Mouse (Mus musculus) testis, adult 2 months (tissue): ENCODE data around the gene Gatad2a. TPM values are rescaled to one million over a fixed set of nuclear protein-coding genes. Genes with fewer than 3 reads are reported as not detected.
"Not testable (repeated sequence)": the region's sequence is repeated elsewhere in the genome, so short reads cannot be mapped to it uniquely, and the experiment has no call there.

ENCODE experiments used
- H3K27ac ChIP-seq: fragments of 200-500 bp; 2 replicates; pipeline ENCODE4 v1.5.1; 2012; ENCODE audit warnings: low read depth, low read length; ENCODE audit not compliant: control insufficient read depth, insufficient read depth
- H3K27me3 ChIP-seq: fragments of 200-500 bp; 2 replicates; pipeline ENCODE4 v1.6.1; 2012; ENCODE audit warnings: mild to moderate bottlenecking, low read length, moderate library complexity; ENCODE audit not compliant: control insufficient read depth, insufficient read depth
- H3K36me3 ChIP-seq: fragments of 200-500 bp; 2 replicates; pipeline ENCODE4 v1.6.1; 2012; ENCODE audit warnings: mild to moderate bottlenecking, low read length; ENCODE audit not compliant: control insufficient read depth, insufficient read depth
- H3K4me1 ChIP-seq: fragments of 200-500 bp; 2 replicates; pipeline ENCODE4 v1.6.1; 2012; ENCODE audit warnings: low read length; ENCODE audit not compliant: control insufficient read depth, insufficient read depth
- H3K4me3 ChIP-seq: fragments of 200-500 bp; 2 replicates; pipeline ENCODE4 v1.5.1; 2012; ENCODE audit warnings: low read depth, mild to moderate bottlenecking, low read length, moderate library complexity, mixed read lengths; ENCODE audit not compliant: control insufficient read depth
- CTCF ChIP-seq: fragments of 200-500 bp; IDR thresholded peaks from 2 replicates; pipeline ENCODE4 v1.5.1; 2012; ENCODE audit warnings: low read depth, mild to moderate bottlenecking, inconsistent platforms, low read length, moderate library complexity; ENCODE audit not compliant: control insufficient read depth, insufficient read depth, insufficient replicate concordance
- POLR2A ChIP-seq: fragments of 200-500 bp; IDR thresholded peaks from 2 replicates; pipeline ENCODE4 v1.6.1; 2012; ENCODE audit warnings: low read depth, mild to moderate bottlenecking, inconsistent platforms, low read length, moderate library complexity; ENCODE audit not compliant: control insufficient read depth
- polyA plus RNA-seq: library from polyadenylated mRNA; depleted of rRNA; stranded (reverse); fragments of >200 nt; gene quantifications from 2 replicates; pipeline ENCODE4 v1.2.3, GENCODE M21; 2012

Gene Gatad2a
- polyA plus RNA-seq, 1 experiment = 80.8 TPM

DNA sequence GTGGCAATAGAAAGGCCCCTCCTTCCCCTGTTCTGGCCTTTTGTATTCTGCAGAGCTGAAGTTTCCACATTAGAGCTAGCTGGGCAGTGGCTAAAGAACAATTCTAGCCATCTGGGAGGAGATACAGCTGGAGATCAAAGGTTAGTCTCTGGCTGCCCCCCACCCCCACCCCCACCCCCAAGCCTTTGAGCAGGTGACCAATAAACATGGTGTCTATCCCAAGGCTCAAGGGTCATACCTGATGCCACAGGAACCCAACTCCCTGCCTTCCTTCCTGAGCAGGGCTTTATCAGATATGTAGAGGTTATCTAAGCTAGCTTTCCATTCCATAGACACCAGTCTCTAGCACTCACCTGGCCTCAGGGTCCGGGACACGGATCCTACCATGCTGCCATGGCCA is 45.9 kb downstream of the Gatad2a start:
- H3K4me1 ChIP-seq = peaks cover 3% of the 10 kb centered on the region
- H3K27me3 ChIP-seq = no peaks in the 10 kb centered on the region
- no peak overlapping the region; the same call in 1 of the 2 replicates for H3K4me3 ChIP-seq
- no peak for TF ChIP-seq CTCF
- no peak for TF ChIP-seq POLR2A
- peaks cover 1% of the 10 kb centered on the region for H3K36me3 ChIP-seq
- H3K27ac ChIP-seq = no peak overlapping the region

DNA sequence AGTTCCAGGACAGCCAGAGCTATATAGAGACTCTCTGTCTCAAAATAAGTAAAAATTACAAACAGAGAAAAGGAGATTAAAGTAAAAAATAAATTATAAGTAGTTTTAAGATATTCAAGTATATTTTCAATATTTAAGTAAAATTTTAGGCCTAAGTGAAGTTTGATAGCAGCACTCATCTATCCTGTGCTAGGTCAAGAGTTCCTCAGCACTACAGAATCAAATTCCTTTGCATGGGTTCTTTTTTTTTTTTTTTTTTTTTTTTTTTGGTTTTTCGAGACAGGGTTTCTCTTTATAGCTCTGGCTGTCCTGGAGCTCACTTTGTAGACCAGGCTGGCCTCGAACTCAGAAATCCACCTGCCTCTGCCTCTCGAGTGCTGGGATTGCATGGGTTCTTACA is 53.7 kb downstream of the Gatad2a start:
- H3K4me1 ChIP-seq, H3K4me3 ChIP-seq, H3K27me3 ChIP-seq, H3K36me3 ChIP-seq, H3K27ac ChIP-seq: not testable (repeated sequence)

DNA sequence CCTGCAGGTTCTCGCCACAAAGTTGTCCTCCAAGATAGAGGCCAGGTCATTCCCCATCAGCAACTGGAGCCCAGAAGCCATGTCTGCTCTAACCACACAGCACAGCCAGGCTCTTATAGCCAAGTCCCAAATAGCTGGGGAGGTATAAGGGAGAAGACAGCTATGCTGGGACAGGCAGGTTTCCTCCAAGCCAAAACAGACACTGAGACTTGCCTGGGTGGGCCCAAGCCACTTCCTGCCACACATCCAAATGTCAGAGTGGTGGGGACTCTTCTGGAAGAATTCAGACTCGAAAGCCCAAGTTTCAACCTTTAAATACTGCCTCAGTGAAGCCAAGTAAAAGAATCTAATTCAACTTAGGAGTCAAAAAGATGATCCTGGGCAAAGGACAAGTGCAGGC is 55.8 kb downstream of the Gatad2a start:
- Histone ChIP-seq H3K4me3 (no peak overlapping the region), H3K36me3 (no peaks in the 10 kb centered on the region), H3K4me1 (peaks cover 12% of the 10 kb centered on the region), H3K27me3 (no peaks in the 10 kb centered on the region), H3K27ac (no peak overlapping the region)
- TF ChIP-seq CTCF (no peak), POLR2A (no peak)

DNA sequence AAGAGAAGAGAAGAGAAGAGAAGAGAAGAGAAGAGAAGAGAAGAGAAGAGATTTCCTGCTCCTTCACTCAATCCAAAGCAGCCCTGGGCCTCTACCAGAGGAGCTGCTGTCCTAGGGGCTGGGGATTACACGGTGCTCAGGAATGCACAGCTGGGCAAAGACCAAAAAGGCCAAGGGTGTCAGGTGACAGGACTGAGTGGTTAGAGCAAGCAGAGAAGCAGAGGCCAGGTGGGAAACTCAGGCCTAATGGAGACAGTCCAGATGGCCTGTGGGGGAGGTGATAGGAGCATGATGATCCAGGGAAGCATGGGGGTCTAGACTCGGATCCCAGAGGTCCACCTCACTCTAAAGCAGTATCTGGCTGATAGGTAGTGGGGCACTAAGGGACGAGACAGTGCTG is 56.6 kb downstream of the Gatad2a start:
- Histone ChIP-seq H3K4me1 (peaks cover 15% of the 10 kb centered on the region), H3K4me3 (no peak overlapping the region), H3K36me3 (no peaks in the 10 kb centered on the region; the same call in 1 of the 2 replicates), H3K27me3 (no peaks in the 10 kb centered on the region), H3K27ac (no peak overlapping the region)
- TF ChIP-seq POLR2A (no peak), CTCF (no peak)

DNA sequence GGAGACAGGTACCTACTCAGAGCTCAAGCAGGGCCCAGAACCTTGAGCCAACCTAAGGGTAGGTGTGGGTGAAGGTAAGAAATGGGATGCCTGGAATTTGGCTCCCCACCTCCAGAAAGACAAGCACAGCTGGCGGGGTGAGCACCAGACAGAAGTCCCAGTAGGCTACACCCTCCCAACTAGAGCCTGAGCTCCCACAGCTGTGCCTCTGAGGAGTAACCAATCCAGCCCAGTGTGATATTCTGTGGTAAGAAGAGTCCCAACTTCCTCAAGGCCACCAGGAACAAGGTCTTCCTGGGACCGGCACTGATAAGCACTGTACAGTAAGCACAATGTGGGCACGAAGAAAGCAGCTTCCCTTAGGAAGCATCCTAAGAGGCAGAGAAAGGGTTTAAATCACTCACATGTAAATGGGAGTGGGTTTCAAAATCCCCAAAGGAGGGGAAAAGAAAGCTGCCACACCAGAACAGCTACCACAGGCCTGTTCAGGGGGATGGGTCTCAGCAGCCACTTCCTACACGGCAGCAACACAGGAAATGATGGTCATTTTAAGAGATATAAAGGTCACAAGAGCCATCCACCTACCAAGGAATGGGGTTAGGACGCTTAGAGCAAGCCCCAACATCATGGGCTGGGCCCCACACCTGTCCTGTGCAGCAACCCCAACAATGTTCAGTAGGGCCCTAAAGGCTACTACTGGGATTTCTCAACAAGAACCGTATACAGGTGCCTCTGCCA is 57.8 kb downstream of the Gatad2a start:
- no peaks in the 10 kb centered on the region; the same call in 1 of the 2 replicates for H3K36me3 ChIP-seq

DNA sequence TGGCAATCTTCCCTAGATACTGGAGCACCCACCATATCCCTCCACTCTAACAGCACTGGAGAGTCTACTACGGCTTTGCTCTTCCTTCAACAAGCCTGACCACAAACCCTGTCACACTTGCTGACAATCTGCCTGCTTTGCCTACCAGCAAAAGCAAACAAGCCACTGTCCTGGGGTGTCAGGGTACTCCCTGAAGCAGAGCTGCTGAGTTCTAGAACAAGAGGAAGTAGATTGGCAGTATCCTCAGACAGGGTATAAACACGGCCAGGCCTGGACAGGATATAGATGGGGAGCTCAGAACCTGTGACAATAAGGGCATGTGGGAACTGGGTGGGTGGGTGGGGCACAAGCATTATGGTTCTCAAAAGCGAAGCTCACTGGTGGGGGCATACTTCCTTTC is 58.7 kb downstream of the Gatad2a start:
- peaks cover 17% of the 10 kb centered on the region for H3K4me1 ChIP-seq
- TF ChIP-seq CTCF (no peak), POLR2A (no peak)

More for the DNA sequence above, 57.8 kb downstream of the Gatad2a start:
- TF ChIP-seq CTCF (no peak), POLR2A (no peak)
- Histone ChIP-seq H3K4me1 (peaks cover 17% of the 10 kb centered on the region), H3K27me3 (no peaks in the 10 kb centered on the region), H3K27ac (peak overlapping the region; percentile 67), H3K4me3 (no peak overlapping the region)

DNA sequence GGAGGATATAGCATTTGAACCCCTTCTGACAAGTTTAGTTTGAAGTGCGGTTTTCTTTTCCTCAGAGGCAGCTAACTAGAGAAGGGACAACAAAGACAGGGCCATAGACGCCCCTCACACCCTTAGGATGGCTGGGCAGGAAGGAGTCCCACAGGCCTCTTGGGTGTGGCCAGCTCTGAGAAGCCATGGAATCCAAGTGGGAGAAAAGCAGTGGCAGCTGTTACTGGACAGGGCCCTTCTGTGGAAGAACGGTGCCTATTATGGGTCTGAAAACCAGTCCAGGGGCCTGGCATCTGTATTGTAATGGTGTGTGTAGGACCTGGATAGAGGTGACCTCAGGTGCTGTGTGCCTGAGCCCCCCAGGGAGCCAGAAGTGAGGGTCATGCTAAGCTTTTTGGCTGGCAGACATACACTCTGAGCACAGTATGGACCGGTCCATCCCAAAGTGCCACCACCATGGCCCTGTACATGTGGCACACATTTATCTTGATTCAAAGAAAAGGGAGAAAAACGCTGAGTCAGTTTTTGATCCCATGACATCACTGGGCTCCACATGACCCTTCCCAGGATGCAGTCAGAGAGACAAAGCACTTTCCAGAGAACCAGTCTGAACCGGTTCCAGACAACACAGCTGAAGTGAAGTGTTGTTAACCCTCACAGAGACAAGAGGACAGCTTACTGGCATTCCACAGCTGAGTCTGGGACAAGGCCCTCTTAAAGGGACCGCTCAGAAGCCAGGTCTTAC is 60.0 kb downstream of the Gatad2a start:
- Histone ChIP-seq H3K27ac (peak overlapping the region; percentile 40), H3K4me1 (peaks cover 17% of the 10 kb centered on the region), H3K27me3 (no peaks in the 10 kb centered on the region), H3K4me3 (no peak overlapping the region), H3K36me3 (no peaks in the 10 kb centered on the region; the same call in 1 of the 2 replicates)
- TF ChIP-seq CTCF = no peak
- no peak for TF ChIP-seq POLR2A

More for the DNA sequence above, 58.7 kb downstream of the Gatad2a start:
- Histone ChIP-seq H3K4me3 (no peak overlapping the region), H3K36me3 (no peaks in the 10 kb centered on the region; the same call in 1 of the 2 replicates), H3K27me3 (no peaks in the 10 kb centered on the region), H3K27ac (no peak overlapping the region; the same call in 1 of the 2 replicates)

DNA sequence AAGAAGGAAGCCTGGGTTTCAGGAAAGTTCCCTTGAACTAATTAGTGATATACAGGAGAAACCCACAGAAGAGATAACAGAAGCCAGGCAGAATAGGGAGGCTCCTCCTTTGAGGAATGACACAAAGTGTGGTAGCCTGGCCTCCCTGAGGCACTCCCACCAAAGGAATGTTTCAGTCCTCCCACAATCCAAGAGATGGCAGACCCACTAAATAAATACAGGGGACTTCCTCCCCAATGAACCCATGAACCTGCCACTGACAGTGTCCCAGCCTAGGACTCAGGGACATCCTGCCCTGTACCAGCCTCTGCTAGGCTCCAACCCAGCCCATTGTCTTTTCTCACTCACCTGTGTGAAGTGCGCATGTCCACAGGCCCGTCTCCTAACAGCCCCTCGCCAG is 60.8 kb downstream of the Gatad2a start:
- H3K36me3 ChIP-seq = no peaks in the 10 kb centered on the region; the same call in 1 of the 2 replicates
- TF ChIP-seq CTCF (no peak), POLR2A (no peak)
- no peaks in the 10 kb centered on the region for H3K27me3 ChIP-seq
- no peak overlapping the region for H3K27ac ChIP-seq
- no peak overlapping the region for H3K4me3 ChIP-seq
- peaks cover 17% of the 10 kb centered on the region for H3K4me1 ChIP-seq
